In the genomic region with DNA sequence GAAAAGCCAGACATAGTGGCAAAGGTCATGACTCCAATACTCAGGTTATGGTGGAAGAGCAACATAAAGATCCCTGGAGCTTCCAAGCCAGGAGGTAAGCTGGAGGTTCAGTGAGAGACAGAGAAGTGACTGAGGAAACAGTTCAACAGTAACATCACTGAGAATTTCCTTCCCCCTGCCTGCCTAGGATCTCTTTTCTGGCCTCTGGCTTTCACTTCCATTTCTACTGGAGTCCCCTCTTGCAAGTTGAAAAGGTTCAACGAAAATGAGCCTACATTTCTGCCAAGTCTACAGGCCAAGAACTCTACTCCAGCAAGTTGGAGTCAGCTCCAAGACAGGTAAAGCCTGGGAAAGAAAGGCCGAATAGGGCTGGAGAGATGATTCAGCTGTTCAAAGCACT, we compare ENCODE assay signal across 16 mouse cellular contexts.
"Had no signal": no experiment of that assay in that cellular context is flagged by ENCODE, and none has a peak within 500 bp of the region (broad histone marks: within the 10 kb centered on the region; RNA-seq: fewer than 3 reads in every experiment).

No protein-coding gene starts in this region.

- DNase-seq: retina, postnatal 1 day; right cerebral cortex, adult 18-20 months; right cerebral cortex, postnatal 14 days; right cerebral cortex, postnatal 25 days; right cerebral cortex, postnatal 4 days; spleen, adult 18-20 months; thymus, adult 18-20 months; thymus, adult 2 months; thymus, postnatal 14 days; thymus, postnatal 25 days; thymus, postnatal 36 days; thymus, postnatal 4 days had no signal

- H3K9me3 ChIP-seq: neural tube, embryonic 13.5 days; neural tube, embryonic 15.5 days; stomach, embryonic 15.5 days had no signal

- H3K36me3 ChIP-seq: neural tube, embryonic 13.5 days; neural tube, embryonic 15.5 days; stomach, embryonic 15.5 days had no signal

- H3K9ac ChIP-seq: neural tube, embryonic 13.5 days; neural tube, embryonic 15.5 days; stomach, embryonic 15.5 days had no signal

- H3K27me3 ChIP-seq: neural tube, embryonic 13.5 days; neural tube, embryonic 15.5 days; stomach, embryonic 15.5 days had no signal

- H3K27ac ChIP-seq: neural tube, embryonic 13.5 days; neural tube, embryonic 15.5 days; stomach, embryonic 15.5 days; stomach, postnatal 0 days had no signal

- H3K4me3 ChIP-seq: neural tube, embryonic 13.5 days; neural tube, embryonic 15.5 days; stomach, embryonic 15.5 days had no signal

- H3K4me2 ChIP-seq: neural tube, embryonic 13.5 days; neural tube, embryonic 15.5 days; stomach, embryonic 15.5 days had no signal
